Mouse (Mus musculus): ENCODE data around the gene Gm2022. TPM values are rescaled to one million over a fixed set of nuclear protein-coding genes. Genes with fewer than 3 reads are reported as not detected.
"Not testable (repeated sequence)": the region's sequence is repeated elsewhere in the genome, so short reads cannot be mapped to it uniquely, and the experiment has no call there.

Gm2022 gene
- polyA plus RNA-seq (2015; fragmentation: Nextera tagmentation; extraction: Ambion mirVana), result not detected in 2 replicates

DNA sequence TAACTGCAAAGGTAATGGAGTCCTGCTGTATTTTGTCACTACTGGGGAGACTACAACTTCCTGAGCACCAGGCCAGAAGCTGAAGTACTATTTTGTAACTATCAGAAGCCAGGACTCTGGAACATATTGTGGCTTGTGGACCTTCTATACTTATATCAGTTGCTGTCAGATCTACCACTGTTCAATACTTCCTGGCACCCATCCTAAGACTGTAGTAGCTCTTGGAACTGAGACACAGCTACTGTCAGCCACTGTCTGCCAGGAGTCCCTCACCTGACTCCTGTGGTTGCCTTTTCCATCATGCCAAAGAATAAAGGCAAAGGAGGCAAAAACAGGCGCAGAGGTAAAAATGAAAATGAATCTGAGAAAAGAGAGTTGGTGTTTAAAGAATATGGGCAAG lies at the start of gene Gm2022:
Gene Gm2022, plus strand, starts transcription at position 301 of the 400 bp plus-strand sequence.
- not testable (repeated sequence) for H3K27ac ChIP-seq; H3K9ac ChIP-seq; H3K9me3 ChIP-seq; H3K27me3 ChIP-seq (replicated peaks); H3K4me2 ChIP-seq; H3K36me3 ChIP-seq; H3K4me1 ChIP-seq; ATAC-seq (ENCODE audit: insufficient read depth, low FRiP score, low read depth); H3K4me3 ChIP-seq (replicated peaks)
- 67% methylated on average over 1 of the region's 1 CpGs for WGBS

- H3K27me3 ChIP-seq (replicated peaks); H3K4me3 ChIP-seq (replicated peaks); H3K4me2 ChIP-seq; H3K27ac ChIP-seq; H3K9me3 ChIP-seq; H3K9ac ChIP-seq; ATAC-seq (ENCODE audit: insufficient read depth, low FRiP score, low read depth); H3K4me1 ChIP-seq; H3K36me3 ChIP-seq: not testable (repeated sequence)
- no CpG with 5 or more reads among the region's 2 CpGs for WGBS
Measured at GRCm38 (mm10) chr12:87850657-87851056, 44.5 kb upstream of the Gm2022 start.

DNA sequence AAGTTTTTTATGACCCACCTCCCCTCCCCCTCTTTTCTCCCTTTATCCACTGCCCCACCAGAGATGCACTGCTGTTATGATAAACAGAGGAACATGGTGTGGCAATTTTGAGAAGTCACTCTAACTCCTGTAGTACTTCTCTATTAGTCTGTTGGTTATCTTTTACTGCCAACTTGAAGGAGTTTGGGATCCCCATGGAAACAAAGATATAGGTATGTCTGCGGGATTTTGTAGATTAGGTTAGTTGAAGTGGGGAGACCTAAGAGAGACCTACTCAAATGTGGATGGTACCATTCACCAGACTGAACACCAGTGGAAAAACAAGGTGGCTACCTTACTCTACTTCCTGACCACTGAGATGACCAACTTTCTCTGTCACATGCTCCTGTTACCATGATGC lies 39.1 kb upstream of the Gm2022 start:
- not testable (repeated sequence) for H3K27ac ChIP-seq; H3K4me3 ChIP-seq (replicated peaks); H3K36me3 ChIP-seq; H3K9ac ChIP-seq; H3K4me2 ChIP-seq; ATAC-seq (ENCODE audit: insufficient read depth, low FRiP score, low read depth); H3K4me1 ChIP-seq; H3K9me3 ChIP-seq; H3K27me3 ChIP-seq (replicated peaks)
- 79% methylated on average over 1 of the region's 1 CpGs for WGBS

DNA sequence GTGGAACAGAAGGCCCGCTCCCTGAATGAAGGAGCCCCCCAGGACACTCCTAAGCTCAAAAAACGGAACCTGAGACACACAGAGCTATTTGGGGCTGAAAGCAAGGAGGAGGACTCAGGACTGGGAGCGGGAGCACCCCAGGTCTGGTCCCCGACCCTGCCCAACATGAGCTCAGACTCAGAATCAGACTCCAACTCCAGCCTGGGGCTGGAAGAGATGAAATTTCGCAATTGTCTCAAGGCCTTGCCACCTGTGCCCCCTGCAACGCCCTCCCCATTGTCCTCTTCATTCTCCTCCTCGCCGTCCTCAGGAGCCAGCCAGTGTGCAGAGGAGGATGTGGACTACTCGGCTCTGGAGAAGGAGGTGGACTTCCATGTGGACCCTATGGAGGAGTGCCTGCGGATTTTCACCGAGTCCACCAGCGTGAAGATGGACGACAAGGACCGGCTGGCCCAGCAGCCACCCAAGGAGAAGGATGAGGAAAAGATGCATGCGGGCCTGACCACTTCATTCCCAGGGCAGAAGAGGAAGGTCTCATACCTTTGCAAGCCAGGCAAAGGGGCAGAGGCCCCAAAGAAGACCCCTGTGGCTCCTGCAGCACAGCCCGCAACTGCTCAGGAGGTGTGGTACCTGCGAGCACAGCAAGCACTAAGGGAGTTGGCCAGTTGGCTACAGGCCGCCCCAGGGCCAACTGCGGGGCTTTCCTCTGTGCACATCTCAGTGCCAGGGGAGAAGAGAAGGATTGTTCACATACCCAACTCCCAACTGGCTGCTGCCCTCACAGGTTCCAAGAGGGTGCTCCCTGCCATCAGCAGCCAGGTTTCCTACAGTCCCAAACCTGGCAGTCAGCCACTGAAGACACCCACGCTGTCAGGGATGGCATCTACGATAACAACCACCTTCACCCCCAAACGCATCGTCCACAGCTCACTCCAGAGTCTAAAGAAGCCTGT lies 33.2 kb upstream of the Gm2022 start:
- not testable (repeated sequence) for H3K9ac ChIP-seq; H3K27me3 ChIP-seq (replicated peaks); H3K27ac ChIP-seq; ATAC-seq (ENCODE audit: insufficient read depth, low FRiP score, low read depth); H3K4me1 ChIP-seq; H3K36me3 ChIP-seq; H3K9me3 ChIP-seq; H3K4me3 ChIP-seq (replicated peaks); H3K4me2 ChIP-seq
- WGBS, result 84% methylated on average over 23 of the region's 23 CpGs

DNA sequence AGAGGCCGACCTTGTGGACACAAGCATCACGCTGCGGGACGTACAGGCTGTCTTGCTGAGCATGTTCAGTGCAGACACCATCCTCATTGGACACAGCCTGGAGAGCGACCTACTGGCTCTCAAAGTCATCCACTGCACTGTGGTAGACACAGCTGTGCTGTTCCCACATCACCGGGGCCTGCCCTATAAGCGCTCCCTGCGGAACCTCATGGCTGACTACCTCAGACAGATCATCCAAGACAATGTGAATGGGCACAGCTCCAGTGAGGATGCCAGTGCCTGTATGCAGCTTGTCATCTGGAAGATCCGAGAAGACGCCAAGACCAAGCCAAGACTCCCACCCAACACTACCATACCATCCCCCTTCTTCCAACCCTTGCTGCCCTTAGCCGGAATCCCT lies 31.5 kb upstream of the Gm2022 start:
- not testable (repeated sequence) for H3K36me3 ChIP-seq; H3K4me2 ChIP-seq; H3K9ac ChIP-seq; H3K27me3 ChIP-seq (replicated peaks); H3K4me1 ChIP-seq; H3K9me3 ChIP-seq; H3K27ac ChIP-seq; H3K4me3 ChIP-seq (replicated peaks)
- ATAC-seq (ENCODE audit: insufficient read depth, low FRiP score, low read depth), result 0 out of 2 replicates have a peak, but pooled peaks have one; percentile 6
- 92% methylated on average over 10 of the region's 11 CpGs for WGBS

GRCm38 (mm10) chr12:87864048-87864447 lies 31.1 kb upstream of the Gm2022 start:
- not testable (repeated sequence) for H3K9ac ChIP-seq; H3K4me2 ChIP-seq; H3K27me3 ChIP-seq (replicated peaks); H3K4me1 ChIP-seq; H3K9me3 ChIP-seq; H3K27ac ChIP-seq; ATAC-seq (ENCODE audit: insufficient read depth, low FRiP score, low read depth); H3K36me3 ChIP-seq; H3K4me3 ChIP-seq (replicated peaks)
- 83% methylated on average over 2 of the region's 2 CpGs for WGBS

DNA sequence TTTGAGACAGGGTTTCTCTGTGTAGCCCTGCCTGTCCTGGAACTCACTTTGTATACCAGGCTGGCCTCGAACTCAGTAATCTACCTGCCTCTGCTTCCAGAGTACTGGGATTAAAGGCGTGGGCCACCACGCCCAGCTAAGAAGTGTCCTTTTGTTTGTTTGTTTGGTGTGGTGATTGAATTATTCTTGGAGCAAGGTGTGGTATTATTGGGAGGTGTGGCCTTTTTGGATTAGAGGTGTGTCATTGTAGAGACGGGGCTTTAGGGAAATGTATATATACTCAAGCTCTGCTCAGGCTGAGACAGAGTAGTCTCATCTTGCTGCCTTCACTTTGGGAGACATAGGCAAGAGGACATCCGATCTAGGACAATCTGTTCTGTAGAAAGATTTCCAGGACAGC lies 21.4 kb upstream of the Gm2022 start, which contains the start of gene Gm2016:
Gene Gm2016, plus strand, starts transcription at position 301 of the 400 bp plus-strand sequence.
- H3K4me1 ChIP-seq; H3K9me3 ChIP-seq; H3K4me2 ChIP-seq; H3K36me3 ChIP-seq; ATAC-seq (ENCODE audit: insufficient read depth, low FRiP score, low read depth); H3K4me3 ChIP-seq (replicated peaks); H3K27me3 ChIP-seq (replicated peaks); H3K27ac ChIP-seq; H3K9ac ChIP-seq: not testable (repeated sequence)
- 81% methylated on average over 5 of the region's 5 CpGs for WGBS

DNA sequence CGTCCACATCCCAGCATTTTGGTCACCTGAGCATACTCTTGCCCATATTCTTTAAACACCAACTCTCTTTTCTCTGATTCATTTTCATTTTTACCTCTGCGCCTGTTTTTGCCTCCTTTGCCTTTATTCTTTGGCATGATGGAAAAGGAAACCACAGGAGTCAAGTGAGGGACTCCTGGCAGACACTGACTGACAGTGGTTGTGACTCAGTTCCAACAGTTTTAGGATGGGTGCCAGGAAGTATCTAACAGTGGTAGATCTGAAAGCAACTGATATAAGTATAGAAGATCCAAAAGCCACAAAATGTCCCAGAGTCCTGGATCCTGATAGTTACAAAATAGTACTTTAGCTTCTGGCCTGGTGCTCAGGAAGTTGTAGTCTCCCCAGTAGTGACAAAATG lies 24.6 kb downstream of the Gm2022 start, which contains the start of gene Gm2035:
Gene Gm2035, minus strand, starts transcription at position 137 of the 400 bp plus-strand sequence.
- ATAC-seq (ENCODE audit: insufficient read depth, low FRiP score, low read depth), result not testable (repeated sequence)

More for the DNA sequence above, 24.6 kb downstream of the Gm2022 start, which contains the start of gene Gm2035:
- H3K27ac ChIP-seq; H3K36me3 ChIP-seq; H3K9ac ChIP-seq; H3K27me3 ChIP-seq (replicated peaks); H3K4me2 ChIP-seq; H3K4me1 ChIP-seq; H3K9me3 ChIP-seq; H3K4me3 ChIP-seq (replicated peaks): not testable (repeated sequence)
- 71% methylated on average over 2 of the region's 2 CpGs for WGBS

Other genes starting within 250 kb of the Gm2022 start
- not detected in 2 replicates for gene Gm21319, start 119.6 kb upstream of the Gm2022 start, polyA plus RNA-seq (2015; fragmentation: Nextera tagmentation; extraction: Ambion mirVana)
- not detected in 2 replicates for gene Gm21936, start 99.9 kb upstream of the Gm2022 start, polyA plus RNA-seq (2015; fragmentation: Nextera tagmentation; extraction: Ambion mirVana)
- not detected in 2 replicates for gene BB287469, start 78.8 kb upstream of the Gm2022 start, polyA plus RNA-seq (2015; fragmentation: Nextera tagmentation; extraction: Ambion mirVana)
- gene Gm2001, start 53.0 kb upstream of the Gm2022 start, polyA plus RNA-seq (2015; fragmentation: Nextera tagmentation; extraction: Ambion mirVana), result not detected in 2 replicates
- not detected in 2 replicates for gene Gm2016, start 21.3 kb upstream of the Gm2022 start, polyA plus RNA-seq (2015; fragmentation: Nextera tagmentation; extraction: Ambion mirVana)
- gene Gm2035, start 24.5 kb downstream of the Gm2022 start, polyA plus RNA-seq (2015; fragmentation: Nextera tagmentation; extraction: Ambion mirVana), result not detected in 2 replicates
- gene Gm2042, start 58.7 kb downstream of the Gm2022 start, polyA plus RNA-seq (2015; fragmentation: Nextera tagmentation; extraction: Ambion mirVana), result not detected in 2 replicates
- gene Gm2075, start 116.5 kb downstream of the Gm2022 start, polyA plus RNA-seq (2015; fragmentation: Nextera tagmentation; extraction: Ambion mirVana), result not detected in 2 replicates
- gene Gm6803, start 123.4 kb downstream of the Gm2022 start, polyA plus RNA-seq (2015; fragmentation: Nextera tagmentation; extraction: Ambion mirVana), result not detected in 2 replicates
- gene Gm2056, start 131.6 kb downstream of the Gm2022 start, polyA plus RNA-seq (2015; fragmentation: Nextera tagmentation; extraction: Ambion mirVana), result not detected in 2 replicates
- not detected in 2 replicates for gene Gm16368, start 188.3 kb downstream of the Gm2022 start, polyA plus RNA-seq (2015; fragmentation: Nextera tagmentation; extraction: Ambion mirVana)